Mouse (Mus musculus) v-Abl transformed pro-B cells (cell line): ENCODE data around the gene Bcl7c.
"Not testable (repeated sequence)": the region's sequence is repeated elsewhere in the genome, so short reads cannot be mapped to it uniquely, and the experiment has no call there.

Experiments used
- in situ Hi-C, 2 experiments: fragments of 400-800 bp; cut with MboI; formaldehyde crosslinking; loops; one replicate each; pipeline ENCODE4 v1.15.1; 2025; ENCODE audit not compliant: unreplicated experiment in 2 of 2

The Bcl7c gene

GRCm38 (mm10) chr7:127660882-127661281 lies 47.9 kb downstream of the Bcl7c start:
- in situ Hi-C loops, result loop anchor here (5.0 to 10.0 kb wide), 3 partner anchors 61 to 574 kb away; partner anchors contain the start of genes 9130023H24Rik (in 1 of the 2), Armc5 (in 1 of the 2) and Prss36 (in 1 of the 2)

- in situ Hi-C loops, result loop anchor here in 1 of 2 experiments (5.0 to 10.0 kb wide), 2 partner anchors 285 to 1048 kb away; no protein-coding TSS in a partner anchor
Observed at GRCm38 (mm10) chr7:127656946-127657345, 51.8 kb downstream of the Bcl7c start.

DNA sequence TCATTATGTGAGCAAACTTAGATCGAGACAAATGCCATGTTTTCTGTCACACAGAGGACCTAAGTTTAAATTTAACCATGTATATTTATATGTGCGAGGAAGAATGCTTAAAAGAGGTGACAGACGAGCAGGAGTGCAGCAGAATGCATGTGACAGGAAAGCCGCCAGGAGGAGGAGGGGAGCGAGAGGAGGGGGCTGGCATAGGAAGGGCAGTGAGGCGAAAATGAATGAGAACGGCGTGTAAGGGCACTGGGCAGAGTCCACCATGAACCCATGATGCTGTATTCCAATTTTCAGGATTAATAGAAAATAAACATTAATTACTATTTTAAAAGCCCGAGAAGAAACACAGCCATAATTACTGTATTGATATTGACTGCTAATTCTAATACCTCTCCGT lies 54.4 kb downstream of the Bcl7c start:
- in situ Hi-C loops, result loop anchor here in 1 of 2 experiments (10.0 kb wide), 1 partner anchor 1050 kb away; no protein-coding TSS in a partner anchor

DNA sequence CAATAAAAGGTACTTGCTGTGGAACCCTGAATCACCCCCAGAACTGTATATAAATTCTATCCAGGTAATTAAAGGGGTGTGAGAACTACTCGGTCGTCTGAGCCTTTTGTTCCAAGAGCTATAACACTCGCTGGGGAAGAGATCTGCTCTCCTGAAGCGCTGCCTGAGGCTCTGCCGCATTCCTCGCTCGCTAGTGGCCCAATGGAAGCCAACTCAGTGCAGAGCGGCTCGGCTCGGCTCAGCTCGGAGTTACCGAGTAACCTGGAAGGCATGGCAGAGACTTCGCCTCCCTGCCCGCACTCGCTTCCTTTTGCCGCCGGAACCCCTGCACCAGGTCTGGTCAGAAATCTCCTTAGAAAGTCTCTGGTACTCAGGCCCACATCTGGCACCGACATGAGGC lies 56.7 kb downstream of the Bcl7c start:
- in situ Hi-C loops, result loop anchor here in 1 of 2 experiments (10.0 kb wide), 1 partner anchor 1053 kb away; no protein-coding TSS in a partner anchor

DNA sequence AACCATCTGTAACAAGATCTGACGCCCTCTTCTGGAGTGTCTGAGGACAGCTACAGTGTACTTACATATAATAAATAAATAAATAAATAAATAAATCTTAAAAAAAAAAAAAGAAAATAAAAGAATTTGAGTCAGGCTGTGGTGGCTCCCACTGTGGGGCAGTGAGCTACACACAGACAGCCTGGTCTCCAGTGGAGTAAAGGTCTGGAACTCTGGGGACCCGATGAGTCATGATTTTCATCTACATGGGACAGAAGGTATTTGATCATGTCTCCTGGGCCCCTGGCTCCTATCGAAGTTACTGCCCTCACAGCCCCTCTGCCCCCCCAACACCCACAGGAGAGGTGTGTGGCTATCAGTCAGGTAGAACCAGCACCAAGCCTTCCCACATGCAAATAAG lies 57.1 kb downstream of the Bcl7c start:
- in situ Hi-C loops, result loop anchor here in 1 of 2 experiments (10.0 kb wide), 1 partner anchor 1053 kb away; no protein-coding TSS in a partner anchor

- in situ Hi-C loops, result no loop called here
Observed at GRCm38 (mm10) chr7:127649206-127649605, 59.5 kb downstream of the Bcl7c start.

DNA sequence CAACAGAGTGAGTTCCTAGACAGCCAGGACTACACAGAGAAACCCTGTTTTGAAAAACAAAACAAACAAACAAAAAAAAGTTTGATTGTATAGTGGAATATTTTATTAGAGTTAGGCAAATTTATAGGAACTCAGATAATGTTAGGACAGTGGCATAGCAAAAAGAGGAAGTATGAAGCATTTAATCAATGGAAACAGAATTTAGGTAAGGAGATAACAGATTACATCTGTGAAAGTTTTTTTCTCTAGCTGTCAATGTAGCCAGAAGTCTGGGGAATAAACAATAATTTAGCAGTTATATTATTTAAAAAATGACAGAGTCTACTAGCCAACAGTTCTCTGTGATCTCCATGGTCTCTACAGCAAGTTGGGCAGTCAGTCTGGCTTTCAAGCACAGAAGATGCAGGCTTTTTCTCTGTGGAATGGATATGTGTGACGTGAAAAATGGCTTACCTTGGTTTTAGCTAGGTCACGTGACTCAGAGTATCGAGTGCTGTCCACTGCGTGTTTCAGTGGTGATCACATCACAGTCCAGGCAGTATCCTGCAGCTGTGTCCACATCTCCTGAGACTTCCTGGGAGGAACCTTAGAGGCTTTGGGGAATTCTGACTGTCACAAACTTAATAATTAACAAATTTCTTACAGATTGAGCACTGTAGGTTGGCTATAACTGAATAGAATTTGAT lies 60.1 kb downstream of the Bcl7c start:
- in situ Hi-C loops, result no loop called here

DNA sequence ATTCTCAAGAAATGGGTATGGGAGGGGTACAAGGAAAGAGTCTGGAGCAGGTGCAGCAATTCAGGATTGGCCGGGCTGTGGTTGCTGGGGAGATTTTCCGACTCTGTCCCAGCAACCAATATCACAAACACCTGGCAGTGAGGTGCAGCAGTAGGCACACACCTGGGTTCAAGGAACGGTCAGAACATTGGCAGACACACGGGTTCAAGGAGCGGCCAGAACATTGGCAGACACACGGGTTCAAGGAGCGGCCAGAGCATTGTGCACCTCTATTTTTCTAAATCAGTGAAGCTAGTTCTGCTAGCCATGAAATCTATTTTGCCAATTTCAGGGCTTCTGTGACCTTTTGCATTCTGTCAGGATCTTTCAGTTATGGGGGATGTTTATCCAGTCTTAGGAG lies 61.2 kb downstream of the Bcl7c start:
- in situ Hi-C loops, result not testable (repeated sequence)

- in situ Hi-C loops, result no loop called here
Observed at GRCm38 (mm10) chr7:127646363-127646762, 62.4 kb downstream of the Bcl7c start.

DNA sequence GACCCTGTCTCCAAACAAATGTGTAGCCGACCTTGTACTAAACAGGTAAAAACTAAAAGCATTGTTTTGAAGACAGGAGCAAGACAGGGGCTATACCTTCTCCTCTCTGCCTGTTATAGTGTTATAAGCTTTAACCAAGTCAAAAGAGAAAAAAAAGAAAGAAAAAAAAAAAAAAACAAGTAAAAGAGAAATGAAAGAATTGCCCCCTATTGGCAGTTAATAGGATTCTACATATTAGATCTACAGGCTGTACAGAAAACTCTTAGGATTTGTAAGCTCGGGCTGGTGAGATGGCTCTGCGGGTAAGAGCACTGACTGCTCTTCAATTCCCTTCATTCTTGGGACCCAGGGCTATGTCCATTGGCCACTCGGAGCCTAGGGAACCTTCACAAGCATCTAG lies 66.5 kb downstream of the Bcl7c start:
- in situ Hi-C loops, result no loop called here

GRCm38 (mm10) chr7:127641260-127641659 lies 67.5 kb downstream of the Bcl7c start:
- in situ Hi-C loops, result no loop called here

GRCm38 (mm10) chr7:127636963-127637362 lies 71.8 kb downstream of the Bcl7c start:
- in situ Hi-C loops, result no loop called here

- in situ Hi-C loops, result no loop called here
Observed at GRCm38 (mm10) chr7:127631416-127631815, 77.3 kb downstream of the Bcl7c start.

DNA sequence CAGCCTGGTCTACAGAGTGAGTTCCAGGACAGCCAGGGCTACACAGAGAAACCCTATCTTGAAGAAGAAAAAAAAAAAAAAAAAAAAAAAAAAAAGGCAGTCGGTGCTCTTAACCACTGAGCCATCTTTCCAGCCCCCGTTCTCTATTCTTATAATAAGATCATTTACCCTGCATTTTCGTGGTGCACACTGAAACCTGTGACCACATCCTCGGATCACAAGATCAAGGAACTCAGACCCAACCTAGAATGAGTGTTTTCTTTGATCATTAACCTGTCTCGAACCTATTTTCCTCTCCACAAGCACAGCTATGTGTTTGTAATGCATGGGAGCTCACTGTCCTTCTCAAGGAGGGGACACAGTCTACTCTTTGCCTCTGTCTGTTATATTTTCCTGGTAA lies 80.1 kb downstream of the Bcl7c start:
- in situ Hi-C loops, result no loop called here

DNA sequence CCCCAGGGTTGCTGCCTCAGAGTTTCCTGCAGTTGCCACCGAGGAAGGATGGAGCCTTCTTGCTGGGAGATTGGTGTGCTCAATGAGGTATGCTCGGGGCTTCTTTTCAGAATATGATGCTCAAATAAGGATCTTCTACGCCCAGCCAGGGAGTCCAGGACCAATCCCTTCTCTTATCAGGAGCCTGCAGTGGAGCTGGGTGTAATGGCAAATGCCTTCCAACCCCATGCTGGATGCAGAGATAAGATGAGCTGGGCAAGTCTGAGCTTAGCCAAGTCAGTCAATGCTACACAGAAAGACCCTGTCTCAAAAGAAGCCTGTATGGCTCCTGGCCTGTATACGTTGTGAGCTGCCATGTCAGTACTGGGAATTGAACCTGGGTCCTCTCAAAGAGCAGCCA lies 82.3 kb downstream of the Bcl7c start:
- in situ Hi-C loops, result no loop called here

DNA sequence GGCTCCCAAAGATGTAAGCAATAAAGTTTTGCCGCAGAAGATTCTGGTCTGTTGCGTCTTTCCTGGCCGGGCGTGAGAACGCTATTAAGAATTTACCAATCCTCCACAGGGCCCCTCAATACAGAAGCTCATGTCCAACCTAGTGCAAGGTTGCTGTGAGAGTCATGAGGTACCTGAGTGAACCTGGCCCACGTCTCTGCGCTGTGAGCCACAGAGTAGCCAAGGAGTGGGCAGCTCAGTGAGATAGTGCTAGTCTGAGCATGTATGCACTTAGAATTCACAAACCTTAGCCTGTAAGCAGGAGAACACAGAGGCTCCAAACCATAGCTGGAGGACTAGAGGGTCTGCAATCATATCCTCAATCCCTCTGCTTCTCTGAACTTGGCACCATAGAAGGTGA lies 82.7 kb downstream of the Bcl7c start:
- in situ Hi-C loops, result no loop called here

DNA sequence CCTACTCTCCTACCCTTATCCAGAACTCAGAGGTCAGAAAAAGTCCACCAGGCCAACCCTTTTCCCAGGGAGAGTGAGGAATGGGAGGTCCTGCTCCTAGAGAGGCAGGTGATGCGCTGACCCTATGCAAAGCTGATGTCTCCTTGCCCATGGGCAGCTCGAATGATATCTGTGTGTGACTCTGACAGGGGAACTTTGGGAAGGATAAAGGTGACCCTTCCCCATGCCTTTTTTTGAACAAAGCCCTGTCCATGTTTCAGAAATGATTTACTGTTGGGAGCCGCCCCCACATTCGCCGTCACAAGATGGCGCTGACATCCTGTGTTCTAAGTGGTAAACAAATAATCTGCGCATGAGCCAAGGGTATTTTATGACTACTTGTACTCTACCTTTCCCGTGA lies 90.3 kb downstream of the Bcl7c start:
- in situ Hi-C loops, result loop anchor here in 1 of 2 experiments (10.0 kb wide), 1 partner anchor 274 kb away; the partner anchor contains the start of gene Zfp768

DNA sequence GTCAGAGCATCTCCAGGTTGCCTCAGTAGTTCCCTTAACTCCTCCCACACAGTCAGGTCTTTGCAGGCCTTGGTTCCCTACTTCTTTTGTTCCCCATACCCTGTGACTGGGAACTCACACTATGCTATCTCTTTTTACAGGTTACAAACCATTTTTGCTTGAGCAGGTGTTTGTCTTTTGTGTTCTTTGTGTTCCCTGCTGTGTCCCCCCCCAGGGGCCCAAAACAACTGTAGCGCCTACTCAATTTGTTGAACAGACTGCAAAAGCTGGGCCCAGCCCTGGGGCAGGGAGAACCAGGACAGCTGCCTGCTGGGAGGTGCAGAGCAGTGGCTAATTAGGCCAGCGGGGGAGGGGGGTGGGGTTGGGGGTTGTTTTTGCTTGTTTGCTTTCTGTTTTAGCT lies 90.8 kb downstream of the Bcl7c start:
- in situ Hi-C loops, result loop anchor here in 1 of 2 experiments (10.0 kb wide), 1 partner anchor 273 kb away; the partner anchor contains the start of gene Zfp768

DNA sequence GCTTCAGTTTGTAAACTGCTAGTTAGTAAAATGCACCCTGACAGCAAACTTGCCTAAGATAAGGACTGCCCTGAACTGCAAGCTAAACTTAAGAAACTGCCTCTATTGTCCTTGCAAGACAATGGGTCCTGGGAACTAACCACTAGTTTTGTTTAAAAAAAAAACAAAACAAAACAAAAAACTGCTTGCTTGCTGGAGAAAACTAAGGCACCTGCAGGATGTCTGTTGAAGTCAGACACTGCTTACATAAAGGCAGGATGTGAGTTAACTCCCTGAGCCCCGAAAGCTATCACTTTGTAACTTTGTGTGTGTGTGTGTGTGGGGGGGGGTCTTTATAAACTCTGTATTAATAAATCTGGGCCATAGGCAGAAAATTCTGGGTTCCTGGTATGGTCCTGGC lies 91.9 kb downstream of the Bcl7c start:
- in situ Hi-C loops, result loop anchor here in 1 of 2 experiments (10.0 kb wide), 1 partner anchor 272 kb away; the partner anchor contains the start of gene Zfp768

GRCm38 (mm10) chr7:127616336-127616735 lies 92.4 kb downstream of the Bcl7c start:
- in situ Hi-C loops, result loop anchor here in 1 of 2 experiments (10.0 kb wide), 1 partner anchor 272 kb away; the partner anchor contains the start of gene Zfp768

GRCm38 (mm10) chr7:127614891-127615843 lies 93.6 kb downstream of the Bcl7c start, which contains the start of gene Zfp629:
TSS of gene Zfp629 (minus strand) at chr7:127615797.
- in situ Hi-C loops, result loop anchor here in 1 of 2 experiments (10.0 kb wide), 1 partner anchor 270 kb away; the partner anchor contains the start of gene Zfp768
